Mouse (Mus musculus) Muller cell, postnatal 12 days (primary cell): ENCODE measurements around the gene Kdelc1.

Source experiments
- DNase-seq: peaks from one replicate; pipeline ENCODE4 v3.0.0-alpha.2; 2015; ENCODE audit errors: inconsistent ontology term

The Kdelc1 gene

GRCm38 (mm10) chr1:44118239-44119054 is at the start of gene Kdelc1, which contains the start of gene Bivm:
Gene Kdelc1 (minus strand): TSS chr1:44118808.
Gene Bivm (plus strand): TSS chr1:44118957.
- peak; percentile 95 for DNase-seq

DNA sequence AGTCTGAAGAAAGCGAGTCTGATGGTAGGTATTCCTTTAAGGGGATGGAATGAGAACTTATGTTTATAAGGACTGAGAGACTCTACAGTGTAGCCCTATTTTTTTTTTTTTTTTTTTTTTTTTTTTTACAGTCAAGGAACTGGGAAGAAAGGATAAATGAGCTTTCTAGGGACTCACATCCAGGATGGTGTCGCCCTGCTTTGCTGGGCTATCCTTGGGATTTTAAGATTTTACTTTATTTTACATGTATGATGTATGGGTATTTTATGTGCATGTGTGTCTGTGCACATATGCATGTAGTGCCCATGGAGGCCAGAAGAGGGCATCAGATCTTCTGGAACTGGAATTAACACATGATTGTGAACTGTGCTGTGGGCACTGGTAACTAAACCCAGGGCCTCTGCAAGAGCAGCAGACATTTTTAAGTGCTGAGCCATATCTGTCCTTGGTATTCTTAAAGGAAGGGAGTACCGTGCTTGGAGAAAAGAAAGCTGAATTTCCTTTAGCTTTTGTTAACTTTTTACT is 49.3 kb upstream of the Kdelc1 start:
- DNase-seq = no peak

DNA sequence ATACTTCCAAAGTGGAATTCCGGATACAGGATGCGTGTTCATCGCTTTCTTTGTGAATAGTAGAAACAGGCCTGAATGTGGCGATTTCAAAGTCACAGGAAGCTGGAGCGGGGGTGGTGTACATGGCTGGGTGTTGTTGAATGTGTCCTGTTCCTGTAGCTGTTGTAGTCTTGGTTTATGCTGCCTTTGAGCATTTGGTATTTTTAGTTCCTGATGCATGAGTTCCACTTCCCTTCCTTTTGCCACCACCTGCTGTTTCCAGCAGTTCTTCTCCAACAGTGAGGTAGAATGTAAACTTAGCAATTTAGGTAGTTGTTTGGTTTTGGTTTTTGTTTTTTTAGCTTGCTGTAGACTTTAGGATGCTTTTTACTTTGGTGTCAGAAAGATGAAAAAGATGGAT is 43.8 kb upstream of the Kdelc1 start:
- DNase-seq = no peak

GRCm38 (mm10) chr1:44161818-44162217 is 43.2 kb upstream of the Kdelc1 start:
- DNase-seq = no peak

- DNase-seq = no peak
These were observed 39.7 kb upstream of the Kdelc1 start for GRCm38 (mm10) chr1:44158317-44158716.

DNA sequence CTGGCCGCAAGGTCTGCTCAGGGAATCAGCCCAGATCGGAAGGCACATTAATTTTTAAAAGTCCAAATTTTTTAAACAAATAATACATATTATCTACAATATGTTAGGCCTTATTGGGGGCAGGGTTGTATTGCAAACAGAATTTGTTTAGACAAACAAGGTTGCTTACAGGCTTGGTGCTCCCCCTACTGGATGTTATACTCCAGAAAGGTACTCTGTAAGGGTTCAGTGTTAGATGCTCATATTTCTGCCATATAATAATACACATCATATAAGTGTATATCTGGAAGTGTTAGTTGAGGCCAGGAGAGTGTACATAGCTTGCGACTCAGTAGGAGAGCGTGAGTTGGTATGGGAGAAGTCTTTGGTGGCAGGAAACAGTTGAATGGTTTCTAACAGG is 36.7 kb upstream of the Kdelc1 start:
- DNase-seq = no peak

DNA sequence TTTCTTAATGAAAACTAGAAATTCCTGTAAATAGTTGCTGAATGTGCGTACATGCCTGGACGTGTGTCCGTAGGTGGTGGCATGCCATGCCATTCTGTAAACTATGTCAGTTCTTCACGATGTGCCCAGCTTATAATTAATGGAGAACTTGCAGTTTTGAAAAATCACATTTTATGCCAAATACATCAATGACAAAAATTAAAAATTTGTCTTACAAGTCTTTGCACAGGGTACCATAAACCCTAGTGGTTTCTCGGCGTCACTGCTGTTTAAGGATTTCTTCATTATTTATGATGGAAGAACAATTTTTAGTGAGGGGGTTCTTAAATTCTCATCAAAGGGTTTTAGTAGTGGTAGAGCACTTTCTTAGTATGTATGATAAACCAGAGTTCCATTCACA is 30.1 kb upstream of the Kdelc1 start:
- peak; percentile 11 for DNase-seq

DNA sequence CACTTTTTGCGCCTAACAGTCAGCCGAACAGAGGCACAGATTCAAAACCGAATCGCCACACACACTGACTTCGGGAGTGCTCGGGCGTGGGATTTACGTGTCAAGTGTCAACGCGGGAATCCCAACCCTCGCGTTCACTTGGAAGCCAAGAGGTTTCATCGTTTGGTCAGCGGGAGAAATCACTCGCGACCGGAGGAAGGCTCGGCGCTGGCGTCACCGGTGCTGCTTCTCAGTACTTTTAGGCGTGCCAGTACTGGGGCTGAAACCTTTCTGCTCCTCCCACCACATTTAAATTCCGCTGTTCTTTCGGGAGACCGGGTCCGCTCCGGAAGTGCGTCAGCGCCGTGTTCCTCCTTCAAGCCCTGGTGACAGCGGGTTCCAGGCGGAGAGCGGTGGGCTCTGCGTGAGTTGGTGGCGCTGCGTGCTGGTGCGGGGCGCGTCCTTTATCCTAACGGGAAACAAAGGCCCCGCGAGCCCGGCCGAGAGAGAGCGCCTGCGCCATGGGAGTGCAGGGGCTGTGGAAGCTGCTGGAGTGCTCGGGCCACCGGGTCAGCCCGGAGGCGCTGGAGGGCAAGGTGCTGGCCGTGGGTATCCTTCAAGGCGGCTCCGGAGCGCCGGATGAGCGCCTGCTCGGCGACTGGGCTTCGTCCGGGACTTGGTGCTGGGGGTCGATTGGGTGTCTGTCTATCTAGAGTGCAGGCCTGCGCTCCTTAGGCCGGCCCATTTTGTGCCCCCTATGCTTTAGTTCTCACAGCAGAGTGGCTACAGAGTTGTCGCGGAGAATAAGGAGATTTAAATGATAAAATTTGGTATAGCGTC is 29.2 kb upstream of the Kdelc1 start, which contains the start of gene Ercc5:
Gene Ercc5, plus strand, starts transcription at position 182 of the 819 bp plus-strand sequence.
- peak; percentile 94 for DNase-seq

- DNase-seq = no peak
These were observed 24.1 kb upstream of the Kdelc1 start for GRCm38 (mm10) chr1:44142747-44143146.

GRCm38 (mm10) chr1:44140232-44140631 is 21.6 kb upstream of the Kdelc1 start:
- no peak for DNase-seq

- no peak for DNase-seq
These were observed 11.4 kb upstream of the Kdelc1 start for GRCm38 (mm10) chr1:44129929-44130581.

GRCm38 (mm10) chr1:44125590-44125989 is 7.0 kb upstream of the Kdelc1 start:
- no peak for DNase-seq

DNA sequence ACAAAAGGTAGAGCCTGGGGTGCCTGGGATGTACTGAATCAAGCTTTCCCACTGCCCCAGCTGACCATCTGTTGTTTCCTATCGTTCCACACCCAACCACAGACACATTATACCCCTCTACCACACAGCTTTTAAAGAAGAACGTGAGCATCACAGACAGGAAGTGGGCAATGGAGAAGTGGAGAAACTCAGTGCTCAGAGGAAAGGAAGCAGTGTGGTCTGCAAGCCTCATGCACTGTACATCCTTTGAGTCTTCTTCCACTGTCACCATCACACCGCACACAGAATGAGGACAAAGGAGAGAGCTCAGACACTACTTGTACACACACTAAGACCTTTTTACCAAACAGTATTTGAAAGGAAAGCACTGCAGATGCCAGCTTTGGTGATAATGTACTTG is 3.6 kb upstream of the Kdelc1 start:
- DNase-seq = no peak

DNA sequence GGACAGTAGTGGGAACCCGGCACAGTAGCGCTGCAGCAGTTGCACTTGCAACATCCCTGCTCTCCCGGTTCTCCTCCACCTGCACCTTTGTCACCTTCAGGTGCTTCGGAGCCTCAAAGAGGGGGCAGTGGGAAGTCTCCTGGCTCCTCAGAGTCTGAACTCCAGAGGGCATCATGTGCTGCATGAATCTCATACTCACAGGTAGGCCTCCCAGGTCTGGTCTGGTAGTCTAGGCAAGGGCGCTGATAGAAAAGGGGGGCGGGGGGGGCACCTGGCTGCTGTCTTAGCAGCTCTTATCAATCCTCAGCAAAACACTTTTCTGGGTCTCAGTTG is 1.4 kb upstream of the Kdelc1 start:
- no peak for DNase-seq

DNA sequence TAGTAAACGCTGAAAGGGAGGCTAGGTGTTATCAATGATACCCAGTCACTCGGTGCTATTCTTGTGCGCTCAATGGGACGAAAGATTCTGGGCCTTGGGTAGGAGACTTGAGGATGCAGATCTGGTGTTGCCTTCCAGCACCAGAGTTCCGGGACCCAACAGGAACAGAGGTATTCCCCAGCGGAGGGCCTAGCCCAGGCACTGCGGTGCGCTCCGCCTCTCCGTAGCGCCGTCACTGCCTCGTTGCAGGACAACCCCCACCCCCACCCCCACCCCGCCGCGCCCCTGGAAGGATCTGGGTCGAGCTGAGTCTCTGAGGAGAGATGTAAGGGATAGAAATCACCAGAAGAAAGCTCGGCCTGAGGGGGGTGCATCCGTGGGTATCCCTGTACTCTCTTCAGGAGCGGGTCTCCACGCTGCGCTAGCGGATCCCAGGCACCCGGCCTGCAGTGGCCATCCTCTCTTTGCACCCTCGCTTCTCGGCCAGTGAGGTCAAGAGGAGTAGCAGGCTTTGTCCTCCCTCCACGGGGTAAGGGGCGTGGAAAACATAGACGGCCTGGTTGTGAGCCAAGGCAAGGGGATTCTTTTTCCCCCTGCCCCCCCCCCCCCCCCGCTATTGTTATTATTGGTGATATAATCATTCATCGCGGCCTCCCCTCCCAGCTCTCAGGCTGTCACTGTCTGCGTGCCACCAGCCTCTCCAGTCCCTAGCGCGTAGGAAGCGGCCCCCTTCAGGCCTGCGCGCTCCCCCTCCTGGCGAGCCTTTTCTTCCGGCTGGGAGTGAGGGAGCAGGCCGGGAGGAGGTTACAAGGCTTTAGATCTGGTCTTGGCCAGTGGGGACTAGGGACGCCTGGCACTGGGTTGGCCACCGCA is 829 bp upstream of the Kdelc1 start:
- peak; percentile 91 for DNase-seq

DNA sequence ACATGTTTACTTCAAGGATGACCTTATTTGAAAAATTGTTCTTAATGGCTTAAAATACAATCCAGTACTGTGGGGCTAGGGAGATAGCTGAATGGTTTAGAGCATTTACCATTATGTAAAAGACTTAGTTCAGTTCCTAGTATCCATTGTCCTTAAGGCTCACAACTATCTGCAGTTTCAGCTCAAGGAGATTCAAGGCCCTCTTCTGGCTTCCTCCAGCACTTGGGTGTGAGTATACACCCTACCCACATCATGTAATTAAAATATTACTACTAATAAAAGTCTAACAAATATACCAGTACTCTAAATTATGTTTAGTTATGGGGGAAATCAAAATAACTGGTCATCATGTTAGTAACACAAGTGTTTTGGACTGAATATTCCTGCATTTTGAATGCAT is 1.0 kb downstream of the Kdelc1 start:
- no peak for DNase-seq

GRCm38 (mm10) chr1:44102939-44103338 is 15.7 kb downstream of the Kdelc1 start:
- DNase-seq = no peak

DNA sequence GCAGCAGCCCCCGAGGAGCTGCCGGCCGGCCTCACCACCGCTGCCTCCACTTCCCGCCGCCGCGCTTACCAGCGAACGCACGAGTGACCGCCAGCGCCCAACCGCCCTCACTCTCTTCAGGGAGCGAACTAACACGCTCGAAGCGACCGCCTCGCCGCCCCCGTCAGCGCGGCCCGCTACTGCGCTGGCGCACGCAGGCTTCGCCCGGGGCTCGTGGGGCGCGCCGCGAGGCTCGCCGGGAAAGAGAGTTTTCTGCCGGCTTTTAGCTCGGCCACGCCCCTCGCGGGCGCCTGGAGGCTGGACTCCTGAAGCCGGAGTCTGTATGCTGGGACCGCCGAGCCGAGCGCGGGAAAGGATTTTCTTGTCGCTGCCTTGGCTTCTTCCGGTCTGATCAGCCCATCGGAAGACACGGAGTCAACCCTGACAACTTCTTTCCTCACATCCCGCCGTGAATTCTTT is 16.3 kb downstream of the Kdelc1 start, which contains the start of gene Tex30:
Gene Tex30, minus strand, starts transcription at position 183 of the 459 bp plus-strand sequence.
- DNase-seq = peak; percentile 98

- peak; percentile 56 for DNase-seq
These were observed 17.0 kb downstream of the Kdelc1 start for GRCm38 (mm10) chr1:44101448-44102225.

- DNase-seq = peak; percentile 12
These were observed 54.0 kb downstream of the Kdelc1 start for GRCm38 (mm10) chr1:44064625-44065024.
